Mouse (Mus musculus): Measurements from ENCODE around the gene Myo7a. TPM values are rescaled to one million over a fixed set of nuclear protein-coding genes. Genes with fewer than 3 reads are reported as not detected.

The Myo7a gene
- polyA plus RNA-seq, 1 experiment, result 51.7 TPM

GRCm38 (mm10) chr7:98125473-98125872 is 6.1 kb upstream of the Myo7a start:
- 36% methylated on average over 5 of the region's 5 CpGs for WGBS
- H3K4me1 ChIP-seq (ENCODE audit: control insufficient read depth, insufficient read depth, insufficient read length, low read length), result peaks cover 14% of the 10 kb centered on the region
- H3K27me3 ChIP-seq (ENCODE audit: control insufficient read depth, insufficient read depth, low read length), result no peaks in the 10 kb centered on the region
- H3K4me3 ChIP-seq (ENCODE audit: low read depth, low read length), result no peak overlapping the region
- peaks cover 8% of the 10 kb centered on the region for H3K36me3 ChIP-seq (ENCODE audit: control insufficient read depth, insufficient read depth, low read length)
- TF ChIP-seq POLR2A (IDR thresholded peaks at IDR 0.05; ENCODE audit: low read depth, low read length), result no peak
- peak; percentile 54; the same call in 1 of the 2 replicates for TF ChIP-seq CTCF (IDR thresholded peaks at IDR 0.05; ENCODE audit: extremely low read depth, insufficient read length, insufficient replicate concordance, low read depth, low read length)
- no peak overlapping the region for H3K27ac ChIP-seq (ENCODE audit: insufficient read depth, low read depth, low read length)

GRCm38 (mm10) chr7:98124701-98125100 is 5.4 kb upstream of the Myo7a start:
- peaks cover 20% of the 10 kb centered on the region for H3K4me1 ChIP-seq (ENCODE audit: control insufficient read depth, insufficient read depth, insufficient read length, low read length)
- H3K4me3 ChIP-seq (ENCODE audit: low read depth, low read length), result no peak overlapping the region
- peaks cover 8% of the 10 kb centered on the region for H3K36me3 ChIP-seq (ENCODE audit: control insufficient read depth, insufficient read depth, low read length)
- 45% methylated on average over 5 of the region's 5 CpGs for WGBS
- no peak overlapping the region for H3K27ac ChIP-seq (ENCODE audit: insufficient read depth, low read depth, low read length)
- TF ChIP-seq POLR2A (IDR thresholded peaks at IDR 0.05; ENCODE audit: low read depth, low read length) (no peak), CTCF (IDR thresholded peaks at IDR 0.05; ENCODE audit: extremely low read depth, insufficient read length, insufficient replicate concordance, low read depth, low read length) (no peak)
- no peaks in the 10 kb centered on the region for H3K27me3 ChIP-seq (ENCODE audit: control insufficient read depth, insufficient read depth, low read length)

GRCm38 (mm10) chr7:98121673-98122072 is 2.3 kb upstream of the Myo7a start:
- WGBS, result 76% methylated on average over 8 of the region's 8 CpGs
- H3K4me1 ChIP-seq (ENCODE audit: control insufficient read depth, insufficient read depth, insufficient read length, low read length), result peaks cover 43% of the 10 kb centered on the region
- H3K27ac ChIP-seq (ENCODE audit: insufficient read depth, low read depth, low read length), result peak overlapping the region; percentile 78; the same call in 1 of the 2 replicates
- peaks cover 5% of the 10 kb centered on the region for H3K36me3 ChIP-seq (ENCODE audit: control insufficient read depth, insufficient read depth, low read length)
- no peak for TF ChIP-seq CTCF (IDR thresholded peaks at IDR 0.05; ENCODE audit: extremely low read depth, insufficient read length, insufficient replicate concordance, low read depth, low read length)
- no peak for TF ChIP-seq POLR2A (IDR thresholded peaks at IDR 0.05; ENCODE audit: low read depth, low read length)
- no peak overlapping the region for H3K4me3 ChIP-seq (ENCODE audit: low read depth, low read length)
- no peaks in the 10 kb centered on the region for H3K27me3 ChIP-seq (ENCODE audit: control insufficient read depth, insufficient read depth, low read length)

- TF ChIP-seq CTCF (IDR thresholded peaks at IDR 0.05; ENCODE audit: extremely low read depth, insufficient read length, insufficient replicate concordance, low read depth, low read length) (no peak), POLR2A (IDR thresholded peaks at IDR 0.05; ENCODE audit: low read depth, low read length) (no peak)
- peaks cover 4% of the 10 kb centered on the region for H3K36me3 ChIP-seq (ENCODE audit: control insufficient read depth, insufficient read depth, low read length)
- H3K27ac ChIP-seq (ENCODE audit: insufficient read depth, low read depth, low read length), result peak overlapping the region; percentile 78
- WGBS, result 55% methylated on average over 3 of the region's 3 CpGs
- no peaks in the 10 kb centered on the region for H3K27me3 ChIP-seq (ENCODE audit: control insufficient read depth, insufficient read depth, low read length)
- peaks cover 47% of the 10 kb centered on the region for H3K4me1 ChIP-seq (ENCODE audit: control insufficient read depth, insufficient read depth, insufficient read length, low read length)
- no peak overlapping the region for H3K4me3 ChIP-seq (ENCODE audit: low read depth, low read length)
Measured at GRCm38 (mm10) chr7:98121241-98121640, 1.9 kb upstream of the Myo7a start.

- WGBS, result 4% methylated on average over 7 of the region's 7 CpGs
- peak overlapping the region; percentile 78 for H3K27ac ChIP-seq (ENCODE audit: insufficient read depth, low read depth, low read length)
Measured at GRCm38 (mm10) chr7:98120325-98120724, 1.0 kb upstream of the Myo7a start.

GRCm38 (mm10) chr7:98119961-98120232 is 573 bp upstream of the Myo7a start:
- TF ChIP-seq POLR2A (IDR thresholded peaks at IDR 0.05; ENCODE audit: low read depth, low read length) (no peak), CTCF (IDR thresholded peaks at IDR 0.05; ENCODE audit: extremely low read depth, insufficient read length, insufficient replicate concordance, low read depth, low read length) (no peak)
- 73% methylated on average over 2 of the region's 2 CpGs for WGBS
- Histone ChIP-seq H3K4me3 (ENCODE audit: low read depth, low read length) (no peak overlapping the region), H3K4me1 (ENCODE audit: control insufficient read depth, insufficient read depth, insufficient read length, low read length) (peaks cover 51% of the 10 kb centered on the region), H3K27me3 (ENCODE audit: control insufficient read depth, insufficient read depth, low read length) (no peaks in the 10 kb centered on the region), H3K36me3 (ENCODE audit: control insufficient read depth, insufficient read depth, low read length) (peaks cover 1% of the 10 kb centered on the region), H3K27ac (ENCODE audit: insufficient read depth, low read depth, low read length) (peak overlapping the region; percentile 98)

More at GRCm38 (mm10) chr7:98120325-98120724, 1.0 kb upstream of the Myo7a start:
- H3K4me3 ChIP-seq (ENCODE audit: low read depth, low read length), result peak overlapping the region; percentile 20
- peaks cover 1% of the 10 kb centered on the region for H3K36me3 ChIP-seq (ENCODE audit: control insufficient read depth, insufficient read depth, low read length)
- H3K27me3 ChIP-seq (ENCODE audit: control insufficient read depth, insufficient read depth, low read length), result no peaks in the 10 kb centered on the region
- H3K4me1 ChIP-seq (ENCODE audit: control insufficient read depth, insufficient read depth, insufficient read length, low read length), result peaks cover 51% of the 10 kb centered on the region
- TF ChIP-seq CTCF (IDR thresholded peaks at IDR 0.05; ENCODE audit: extremely low read depth, insufficient read length, insufficient replicate concordance, low read depth, low read length), result peak; percentile 93; the same call in 1 of the 2 replicates
- TF ChIP-seq POLR2A (IDR thresholded peaks at IDR 0.05; ENCODE audit: low read depth, low read length), result no peak

- peak overlapping the region; percentile 98 for H3K27ac ChIP-seq (ENCODE audit: insufficient read depth, low read depth, low read length)
- WGBS, result 9% methylated on average over 11 of the region's 11 CpGs
Measured at GRCm38 (mm10) chr7:98117012-98117660, 2.2 kb downstream of the Myo7a start.

More at GRCm38 (mm10) chr7:98117012-98117660, 2.2 kb downstream of the Myo7a start:
- Histone ChIP-seq H3K36me3 (ENCODE audit: control insufficient read depth, insufficient read depth, low read length) (no peaks in the 10 kb centered on the region), H3K27me3 (ENCODE audit: control insufficient read depth, insufficient read depth, low read length) (no peaks in the 10 kb centered on the region), H3K4me3 (ENCODE audit: low read depth, low read length) (peak overlapping the region; percentile 50), H3K4me1 (ENCODE audit: control insufficient read depth, insufficient read depth, insufficient read length, low read length) (peaks cover 55% of the 10 kb centered on the region)
- TF ChIP-seq POLR2A (IDR thresholded peaks at IDR 0.05; ENCODE audit: low read depth, low read length) (no peak), CTCF (IDR thresholded peaks at IDR 0.05; ENCODE audit: extremely low read depth, insufficient read length, insufficient replicate concordance, low read depth, low read length) (no peak)
